Mouse (Mus musculus) neural tube, embryonic 14.5 days (tissue): ENCODE measurements around the gene Slc35f6. TPM values are rescaled to one million over a fixed set of nuclear protein-coding genes. Genes with fewer than 3 reads are reported as not detected.
"Not testable (repeated sequence)": the region's sequence is repeated elsewhere in the genome, so short reads cannot be mapped to it uniquely, and the experiment has no call there.

ENCODE experiments used
- ATAC-seq: fragments of 200-750 bp; cut with Nextera tagmentation; 2 replicates; pipeline ENCODE4 v1.8.0; 2017; ENCODE audit warnings: low read depth, mild to moderate bottlenecking, moderate TSS enrichment, moderate library complexity
- H3K27ac ChIP-seq: fragments of 300-500 bp; sonication (generic); 2 replicates; pipeline ENCODE4 v1.5.1; 2014; ENCODE audit warnings: low read depth, mild to moderate bottlenecking, control low read depth, low read length, moderate library complexity, mixed read lengths
- H3K27me3 ChIP-seq: fragments of 300-500 bp; sonication (generic); 2 replicates; pipeline ENCODE4 v1.6.1; 2014; ENCODE audit warnings: low read length; ENCODE audit not compliant: control insufficient read depth, insufficient read depth
- H3K36me3 ChIP-seq: fragments of 300-500 bp; sonication (generic); 2 replicates; pipeline ENCODE4 v1.6.1; 2014; ENCODE audit warnings: low read length, mixed read lengths; ENCODE audit not compliant: control insufficient read depth, insufficient read depth
- H3K4me1 ChIP-seq: fragments of 300-500 bp; sonication (generic); 2 replicates; pipeline ENCODE4 v1.6.1; 2014; ENCODE audit warnings: low read length; ENCODE audit not compliant: control insufficient read depth, insufficient read depth
- H3K4me2 ChIP-seq: fragments of 300-500 bp; sonication (generic); 2 replicates; pipeline ENCODE4 v1.6.1; 2014; ENCODE audit warnings: mild to moderate bottlenecking, low read depth, low read length, control low read depth
- H3K4me3 ChIP-seq: fragments of 300-500 bp; sonication (generic); 2 replicates; pipeline ENCODE4 v1.5.1; 2014; ENCODE audit warnings: low read depth, low read length, control low read depth, mixed read lengths
- H3K9ac ChIP-seq: fragments of 300-500 bp; sonication (generic); replicated peaks from 2 replicates; pipeline ENCODE4 v1.6.1; 2014; ENCODE audit warnings: low read depth, mild to moderate bottlenecking, control low read depth, low read length, mixed read lengths
- H3K9me3 ChIP-seq: fragments of 300-500 bp; sonication (generic); 2 replicates; pipeline ENCODE4 v1.6.1; 2016; ENCODE audit warnings: low read length; ENCODE audit not compliant: control insufficient read depth
- WGBS: fragments of 180-500 bp; shearing (Covaris S2); extraction: QIAGEN DNeasy Blood & Tissue Kit; methylation state at CpG from one replicate; pipeline ENCODE4 v1.1.7; 2014; 5-methylcytosine and 5-hydroxymethylcytosine counted together
- microRNA-seq: library from miRNA; unstranded; fragments of <30 nt; microRNA quantifications from one replicate; pipeline ENCODE4, GENCODE M21; 2016
- polyA plus RNA-seq: library from polyadenylated mRNA; unstranded; fragments of >200 nt; fragmentation: Nextera tagmentation; extraction: Ambion mirVana; gene quantifications from 2 replicates; pipeline ENCODE4 v1.2.1, GENCODE M21; 2014

Slc35f6 gene
- polyA plus RNA-seq, 1 experiment from 2014 or later, result 37.1 TPM

- no peak for ATAC-seq
- Histone ChIP-seq H3K36me3 (no peaks in the 10 kb centered on the region), H3K27ac (no peak overlapping the region), H3K4me1 (no peaks in the 10 kb centered on the region), H3K4me3 (no peak overlapping the region), H3K9me3 (no peaks in the 10 kb centered on the region), H3K27me3 (no peaks in the 10 kb centered on the region), H3K9ac (no peak overlapping the region), H3K4me2 (no peak overlapping the region)
These were observed 35.4 kb downstream of the Slc35f6 start for GRCm38 (mm10) chr5:30682967-30683600.

- WGBS, result 78% methylated on average over 3 of the region's 3 CpGs
- Histone ChIP-seq H3K4me1 (no peaks in the 10 kb centered on the region), H3K27ac (no peak overlapping the region), H3K9ac (no peak overlapping the region), H3K9me3 (no peaks in the 10 kb centered on the region), H3K4me2 (no peak overlapping the region), H3K36me3 (no peaks in the 10 kb centered on the region), H3K27me3 (no peaks in the 10 kb centered on the region), H3K4me3 (no peak overlapping the region)
- no peak for ATAC-seq
These were observed 36.3 kb downstream of the Slc35f6 start for GRCm38 (mm10) chr5:30683993-30684392.

GRCm38 (mm10) chr5:30686781-30687180 lies 39.0 kb downstream of the Slc35f6 start:
- H3K27me3 ChIP-seq, result no peaks in the 10 kb centered on the region
- H3K4me1 ChIP-seq, result no peaks in the 10 kb centered on the region
- no peak overlapping the region for H3K9ac ChIP-seq
- H3K4me3 ChIP-seq, result no peak overlapping the region
- H3K9me3 ChIP-seq, result no peaks in the 10 kb centered on the region
- H3K27ac ChIP-seq, result no peak overlapping the region
- ATAC-seq, result no peak
- H3K36me3 ChIP-seq, result no peaks in the 10 kb centered on the region
- H3K4me2 ChIP-seq, result no peak overlapping the region
- 66% methylated on average over 3 of the region's 3 CpGs for WGBS

- Histone ChIP-seq H3K9me3 (no peaks in the 10 kb centered on the region), H3K36me3 (no peaks in the 10 kb centered on the region), H3K4me3 (no peak overlapping the region), H3K27ac (no peak overlapping the region), H3K4me1 (no peaks in the 10 kb centered on the region), H3K9ac (no peak overlapping the region), H3K4me2 (no peak overlapping the region), H3K27me3 (no peaks in the 10 kb centered on the region)
- ATAC-seq, result no peak
- WGBS, result 90% methylated on average over 8 of the region's 8 CpGs
These were observed 52.7 kb downstream of the Slc35f6 start for GRCm38 (mm10) chr5:30700361-30701000.

- H3K4me2 ChIP-seq, H3K27ac ChIP-seq, H3K9ac ChIP-seq, H3K36me3 ChIP-seq, H3K4me3 ChIP-seq, ATAC-seq, H3K27me3 ChIP-seq, H3K4me1 ChIP-seq, H3K9me3 ChIP-seq: not testable (repeated sequence)
- WGBS, result 41% methylated on average over 4 of the region's 4 CpGs
These were observed 53.6 kb downstream of the Slc35f6 start for GRCm38 (mm10) chr5:30701373-30701772.

- Histone ChIP-seq H3K4me3 (no peak overlapping the region), H3K27ac (no peak overlapping the region), H3K27me3 (no peaks in the 10 kb centered on the region), H3K36me3 (no peaks in the 10 kb centered on the region), H3K9me3 (no peaks in the 10 kb centered on the region), H3K9ac (no peak overlapping the region), H3K4me2 (no peak overlapping the region), H3K4me1 (no peaks in the 10 kb centered on the region)
- 86% methylated on average over 3 of the region's 3 CpGs for WGBS
- no peak for ATAC-seq
These were observed 54.1 kb downstream of the Slc35f6 start for GRCm38 (mm10) chr5:30701866-30702265.

Small RNA genes lying within 50 kb of the gene (microRNA-seq; reads per million reads assigned to microRNA genes)
- not detected for gene Mir5625

Other genes with a start within 250 kb of the Slc35f6 start
- gene Otof, start 186.0 kb upstream of the Slc35f6 start, polyA plus RNA-seq, result 2.5 and 5.8 TPM in 2 replicates
- gene 1700001C02Rik, start 181.9 kb upstream of the Slc35f6 start, polyA plus RNA-seq, result 0.54 and 0.70 TPM in 2 replicates
- not detected in 2 replicates for gene Cib4, start 102.1 kb upstream of the Slc35f6 start, polyA plus RNA-seq
- 10.5 and 12.9 TPM in 2 replicates for gene Kcnk3, start 59.8 kb upstream of the Slc35f6 start, polyA plus RNA-seq
- gene Cenpa, start 18.8 kb downstream of the Slc35f6 start, polyA plus RNA-seq, result 23.7 and 29.3 TPM in 2 replicates
- gene Dpysl5, start 63.6 kb downstream of the Slc35f6 start, polyA plus RNA-seq, result 178 and 203 TPM in 2 replicates
- gene Mapre3, start 166.7 kb downstream of the Slc35f6 start, polyA plus RNA-seq, result 129 and 140 TPM in 2 replicates
- gene Tmem214, start 220.1 kb downstream of the Slc35f6 start, polyA plus RNA-seq, result 48.6 and 53.7 TPM in 2 replicates
- 27.7 and 29.2 TPM in 2 replicates for gene Agbl5, start 240.8 kb downstream of the Slc35f6 start, polyA plus RNA-seq